Mouse (Mus musculus): ENCODE measurements around the gene Cd244a.

Gene Cd244a

GRCm38 (mm10) chr1:171584584-171584983, 25.6 kb downstream of the Cd244a start:
- no peak for DNase-seq

GRCm38 (mm10) chr1:171604686-171605085, 45.7 kb downstream of the Cd244a start:
- no peak for DNase-seq

- no peak for DNase-seq
Measured at GRCm38 (mm10) chr1:171606656-171607055, 47.7 kb downstream of the Cd244a start.

- no peak for DNase-seq
Measured at GRCm38 (mm10) chr1:171607176-171607575, 48.2 kb downstream of the Cd244a start, which contains the start of gene Ly9. TSS of gene Ly9 (minus strand) at chr1:171607410.

GRCm38 (mm10) chr1:171610026-171610425, 51.0 kb downstream of the Cd244a start:
- DNase-seq, result no peak

GRCm38 (mm10) chr1:171610781-171611180, 51.8 kb downstream of the Cd244a start:
- DNase-seq, result no peak

- DNase-seq, result no peak
Measured at GRCm38 (mm10) chr1:171613962-171614361, 55.0 kb downstream of the Cd244a start.

- DNase-seq, result no peak
Measured at GRCm38 (mm10) chr1:171616881-171617515, 58.0 kb downstream of the Cd244a start.

- DNase-seq, result no peak
Measured at GRCm38 (mm10) chr1:171619001-171619400, 60.0 kb downstream of the Cd244a start.

GRCm38 (mm10) chr1:171619645-171620044, 60.7 kb downstream of the Cd244a start:
- no peak for DNase-seq

- DNase-seq, result no peak
Measured at GRCm38 (mm10) chr1:171620091-171620490, 61.1 kb downstream of the Cd244a start.

GRCm38 (mm10) chr1:171627801-171628200, 68.8 kb downstream of the Cd244a start:
- DNase-seq, result no peak

GRCm38 (mm10) chr1:171629168-171629567, 70.2 kb downstream of the Cd244a start:
- no peak for DNase-seq

GRCm38 (mm10) chr1:171630041-171630440, 71.0 kb downstream of the Cd244a start:
- no peak for DNase-seq

GRCm38 (mm10) chr1:171630912-171631311, 71.9 kb downstream of the Cd244a start:
- DNase-seq, result no peak

- no peak for DNase-seq
Measured at GRCm38 (mm10) chr1:171631447-171631846, 72.5 kb downstream of the Cd244a start.

GRCm38 (mm10) chr1:171635696-171636095, 76.7 kb downstream of the Cd244a start:
- no peak for DNase-seq

- DNase-seq, result no peak
Measured at GRCm38 (mm10) chr1:171637101-171637500, 78.1 kb downstream of the Cd244a start.

- no peak for DNase-seq
Measured at GRCm38 (mm10) chr1:171638686-171639085, 79.7 kb downstream of the Cd244a start.

GRCm38 (mm10) chr1:171640796-171641195, 81.8 kb downstream of the Cd244a start:
- no peak for DNase-seq

GRCm38 (mm10) chr1:171643612-171644011, 84.6 kb downstream of the Cd244a start:
- DNase-seq, result no peak

- no peak for DNase-seq
Measured at GRCm38 (mm10) chr1:171646429-171646940, 87.5 kb downstream of the Cd244a start.

GRCm38 (mm10) chr1:171647716-171648115, 88.7 kb downstream of the Cd244a start:
- no peak for DNase-seq

- DNase-seq, result no peak
Measured at GRCm38 (mm10) chr1:171648840-171649239, 89.8 kb downstream of the Cd244a start.

- DNase-seq, result no peak
Measured at GRCm38 (mm10) chr1:171652734-171653133, 93.7 kb downstream of the Cd244a start, which contains the start of gene Slamf7. TSS of gene Slamf7 (minus strand) at chr1:171653035.
